17 mouse cellular contexts compared by ENCODE assay signal in genomic region chr11:70837031-70837430, GRCm38 (mm10). TPM values are rescaled to one million over a fixed set of nuclear protein-coding genes. Genes with fewer than 3 reads are reported as not detected.
"Had no signal": no experiment of that assay in that cellular context is flagged by ENCODE, and none has a peak within 500 bp of the region (broad histone marks: within the 10 kb centered on the region; RNA-seq: fewer than 3 reads in every experiment).

No protein-coding gene starts in this region.

- DNase-seq: retina, postnatal 1 day; right cerebral cortex, adult 18-20 months; right cerebral cortex, postnatal 14 days; right cerebral cortex, postnatal 25 days; right cerebral cortex, postnatal 4 days; spleen, adult 18-20 months; thymus, adult 18-20 months; thymus, adult 2 months; thymus, postnatal 14 days; thymus, postnatal 25 days; thymus, postnatal 36 days; thymus, postnatal 4 days had no signal

- H3K27me3 ChIP-seq: neural tube, embryonic 13.5 days; neural tube, embryonic 15.5 days; stomach, embryonic 15.5 days had no signal

- H3K9me3 ChIP-seq: neural tube, embryonic 13.5 days; neural tube, embryonic 15.5 days; stomach, embryonic 15.5 days had no signal

- H3K4me2 ChIP-seq: neural tube, embryonic 13.5 days; neural tube, embryonic 15.5 days; stomach, embryonic 15.5 days had no signal

- H3K9ac ChIP-seq: neural tube, embryonic 13.5 days; neural tube, embryonic 15.5 days; stomach, embryonic 15.5 days had no signal

- H3K4me3 ChIP-seq: neural tube, embryonic 13.5 days; neural tube, embryonic 15.5 days; stomach, embryonic 15.5 days had no signal

- H3K4me1 ChIP-seq: neural tube, embryonic 13.5 days; neural tube, embryonic 15.5 days; stomach, embryonic 15.5 days had no signal

- H3K36me3 ChIP-seq: neural tube, embryonic 13.5 days; neural tube, embryonic 15.5 days; stomach, embryonic 15.5 days had no signal

- H3K27ac ChIP-seq: neural tube, embryonic 13.5 days; neural tube, embryonic 15.5 days; stomach, embryonic 15.5 days; stomach, postnatal 0 days had no signal

RNA-seq across cellular contexts. Expression of gene Scimp, which starts 24.6 kb away (rescaled TPM):
- polyA plus RNA-seq: neural tube, embryonic 13.5 days; neural tube, embryonic 14.5 days had no signal
